Mouse (Mus musculus) liver, postnatal 0 days (tissue): ENCODE data around the gene Kif1bp.

ENCODE experiments used
- CTCF ChIP-seq: sonication (generic); IDR thresholded peaks from 2 replicates; pipeline ENCODE4 v1.5.1; 2016; ENCODE audit warnings: antibody characterized with exemption, low read depth
- EP300 ChIP-seq: IDR thresholded peaks from 2 replicates; pipeline ENCODE4 v1.6.1; 2016; ENCODE audit warnings: antibody characterized with exemption, low read depth, mild to moderate bottlenecking

- TF ChIP-seq CTCF (no peak), EP300 (no peak)
Measured at GRCm38 (mm10) chr10:62508459-62508858, 69.8 kb downstream of the Kif1bp start.
